Mouse (Mus musculus) embryonic facial prominence, embryonic 11.5 days (tissue): ENCODE results near the gene Rnf216. TPM values are rescaled to one million over a fixed set of nuclear protein-coding genes. Genes with fewer than 3 reads are reported as not detected.
A peak's percentile ranks its signal among the peaks of the same experiment; 100 is the strongest.

Source experiments
- ATAC-seq: fragments of 200-750 bp; cut with Nextera tagmentation; replicated peaks from 2 replicates; pipeline ENCODE4 v1.8.0; 2017; ENCODE audit warnings: low read depth; ENCODE audit not compliant: insufficient number of reproducible peaks, low FRiP score, low TSS enrichment
- DNase-seq: peaks from one replicate; pipeline ENCODE4 v3.0.0-alpha.2; 2015; ENCODE audit warnings: low spot score
- H3K27ac ChIP-seq: fragments of 300-500 bp; sonication (generic); replicated peaks from 2 replicates; pipeline ENCODE4 v1.5.1; 2014; ENCODE audit warnings: mild to moderate bottlenecking, low read depth, low read length, control low read depth
- H3K27me3 ChIP-seq: fragments of 300-500 bp; sonication (generic); 2 replicates; pipeline ENCODE4 v1.6.1; 2014; ENCODE audit warnings: mild to moderate bottlenecking, low read length, moderate library complexity, mixed read lengths; ENCODE audit not compliant: control insufficient read depth, insufficient read depth
- H3K36me3 ChIP-seq: fragments of 300-500 bp; sonication (generic); replicated peaks from 2 replicates; pipeline ENCODE4 v1.6.1; 2014; ENCODE audit warnings: low read depth, mild to moderate bottlenecking, low read length, moderate library complexity, mixed read lengths; ENCODE audit not compliant: control insufficient read depth, insufficient read depth
- H3K4me1 ChIP-seq: fragments of 300-500 bp; sonication (generic); 2 replicates; pipeline ENCODE4 v1.6.1; 2014; ENCODE audit warnings: low read length, mixed read lengths; ENCODE audit not compliant: control insufficient read depth, insufficient read depth
- H3K4me2 ChIP-seq: fragments of 300-500 bp; sonication (generic); 2 replicates; pipeline ENCODE4 v1.6.1; 2014; ENCODE audit warnings: low read depth, mild to moderate bottlenecking, control low read depth, low read length, moderate library complexity
- H3K4me3 ChIP-seq: fragments of 300-500 bp; sonication (generic); 2 replicates; pipeline ENCODE4 v1.5.1; 2014; ENCODE audit warnings: low read depth, low read length, control low read depth
- H3K9ac ChIP-seq: fragments of 300-500 bp; sonication (generic); replicated peaks from 2 replicates; pipeline ENCODE4 v1.6.1; 2014; ENCODE audit warnings: mild to moderate bottlenecking, control low read depth, low read length
- H3K9me3 ChIP-seq: fragments of 300-500 bp; sonication (generic); replicated peaks from 2 replicates; pipeline ENCODE4 v1.6.1; 2016; ENCODE audit warnings: mild to moderate bottlenecking, low read length, inconsistent platforms, mixed read lengths; ENCODE audit not compliant: control insufficient read depth
- WGBS: fragments of 180-500 bp; shearing (Covaris S2); extraction: QIAGEN DNeasy Blood & Tissue Kit; methylation state at CpG from one replicate; pipeline ENCODE4 v1.1.7; 2014; 5-methylcytosine and 5-hydroxymethylcytosine counted together
- polyA plus RNA-seq: library from polyadenylated mRNA; unstranded; fragments of >200 nt; fragmentation: Nextera tagmentation; extraction: Ambion mirVana; gene quantifications from 2 replicates; pipeline ENCODE4 v1.2.1, GENCODE M21; 2014

Gene Rnf216
- polyA plus RNA-seq, 1 experiment from 2014 or later, result 35.6 TPM

DNA sequence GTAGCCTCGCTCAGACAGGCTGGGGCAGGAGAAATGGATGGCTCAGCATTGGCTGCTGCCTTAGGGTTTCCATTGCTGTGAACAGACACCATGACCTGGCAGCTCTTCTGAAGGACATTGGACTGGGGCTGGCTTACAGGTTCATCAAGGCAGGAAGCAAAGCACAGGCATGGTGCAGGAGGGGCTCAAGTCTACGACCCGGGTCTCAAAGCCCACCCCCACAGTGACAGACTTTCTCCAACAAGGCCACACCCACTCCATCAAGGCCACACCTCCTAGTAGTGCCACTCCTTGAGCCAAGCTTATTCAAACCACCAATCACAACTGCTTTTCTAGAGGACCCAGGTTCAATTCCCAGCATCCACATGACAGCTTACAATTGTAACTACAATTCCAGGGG, 138.8 kb downstream of the Rnf216 start:
- Histone ChIP-seq H3K4me3 (no peak overlapping the region), H3K4me2 (no peak overlapping the region), H3K4me1 (no peaks in the 10 kb centered on the region), H3K9me3 (no peaks in the 10 kb centered on the region), H3K36me3 (peaks cover 27% of the 10 kb centered on the region), H3K27me3 (no peaks in the 10 kb centered on the region), H3K27ac (no peak overlapping the region), H3K9ac (no peak overlapping the region)
- ATAC-seq, result no peak
- WGBS, result 54% methylated on average over 3 of the region's 3 CpGs
- DNase-seq, result no peak

DNA sequence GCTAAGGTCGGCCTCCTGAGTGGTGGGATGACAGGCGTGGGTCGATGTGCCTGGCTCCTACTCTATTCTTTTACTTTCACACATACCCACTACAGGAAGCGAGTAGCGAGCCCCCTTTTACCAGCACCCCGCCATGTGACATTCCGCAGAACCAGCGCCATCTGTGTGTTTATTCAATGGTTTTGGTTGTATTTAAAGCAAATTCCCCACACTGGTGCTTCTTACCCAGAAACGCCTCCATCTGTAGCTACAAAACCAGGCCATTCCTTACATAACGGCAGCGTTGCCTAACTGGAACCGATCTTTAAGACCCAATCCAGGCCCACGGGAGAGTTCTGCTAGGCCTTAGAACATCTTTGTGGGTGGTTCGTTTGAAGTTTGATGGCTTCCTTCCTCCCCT, 144.4 kb downstream of the Rnf216 start:
- no peak for ATAC-seq
- H3K36me3 ChIP-seq, result peaks cover 35% of the 10 kb centered on the region

DNA sequence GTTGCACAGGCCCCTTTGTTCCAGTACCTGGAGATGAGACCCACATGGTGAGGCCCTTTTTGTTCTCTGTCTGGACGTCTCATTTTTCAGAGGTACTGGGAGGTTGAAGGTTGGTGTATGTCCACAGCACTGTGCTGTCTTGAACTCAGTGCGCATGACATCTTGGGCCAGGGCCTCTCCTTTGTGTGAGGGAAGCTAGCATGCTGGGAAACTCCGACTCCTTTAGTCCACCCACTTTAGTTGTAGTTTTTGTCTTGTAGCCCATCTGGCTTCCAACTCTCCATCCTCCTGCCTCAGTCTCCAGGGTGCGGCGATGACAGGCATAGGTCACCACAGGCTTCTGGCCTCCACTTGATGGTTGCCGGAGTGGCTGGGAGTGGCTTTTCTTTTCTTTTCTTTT, 148.1 kb downstream of the Rnf216 start:
- no peak overlapping the region; the same call in 1 of the 2 replicates for H3K4me3 ChIP-seq
- peaks cover 14% of the 10 kb centered on the region for H3K36me3 ChIP-seq
- H3K4me1 ChIP-seq, result peaks cover 3% of the 10 kb centered on the region
- no peaks in the 10 kb centered on the region for H3K27me3 ChIP-seq
- no peak overlapping the region for H3K9ac ChIP-seq
- H3K27ac ChIP-seq, result no peak overlapping the region
- peak overlapping the region; percentile 89 for H3K4me2 ChIP-seq
- DNase-seq, result no peak
- no peak for ATAC-seq
- no peaks in the 10 kb centered on the region for H3K9me3 ChIP-seq
- WGBS, result 86% methylated on average over 6 of the region's 6 CpGs

More for the DNA sequence above, 144.4 kb downstream of the Rnf216 start:
- Histone ChIP-seq H3K4me3 (no peak overlapping the region), H3K27me3 (no peaks in the 10 kb centered on the region), H3K4me1 (peaks cover 3% of the 10 kb centered on the region), H3K9ac (no peak overlapping the region), H3K27ac (no peak overlapping the region), H3K9me3 (no peaks in the 10 kb centered on the region), H3K4me2 (no peak overlapping the region)
- 93% methylated on average over 14 of the region's 14 CpGs for WGBS
- no peak for DNase-seq

DNA sequence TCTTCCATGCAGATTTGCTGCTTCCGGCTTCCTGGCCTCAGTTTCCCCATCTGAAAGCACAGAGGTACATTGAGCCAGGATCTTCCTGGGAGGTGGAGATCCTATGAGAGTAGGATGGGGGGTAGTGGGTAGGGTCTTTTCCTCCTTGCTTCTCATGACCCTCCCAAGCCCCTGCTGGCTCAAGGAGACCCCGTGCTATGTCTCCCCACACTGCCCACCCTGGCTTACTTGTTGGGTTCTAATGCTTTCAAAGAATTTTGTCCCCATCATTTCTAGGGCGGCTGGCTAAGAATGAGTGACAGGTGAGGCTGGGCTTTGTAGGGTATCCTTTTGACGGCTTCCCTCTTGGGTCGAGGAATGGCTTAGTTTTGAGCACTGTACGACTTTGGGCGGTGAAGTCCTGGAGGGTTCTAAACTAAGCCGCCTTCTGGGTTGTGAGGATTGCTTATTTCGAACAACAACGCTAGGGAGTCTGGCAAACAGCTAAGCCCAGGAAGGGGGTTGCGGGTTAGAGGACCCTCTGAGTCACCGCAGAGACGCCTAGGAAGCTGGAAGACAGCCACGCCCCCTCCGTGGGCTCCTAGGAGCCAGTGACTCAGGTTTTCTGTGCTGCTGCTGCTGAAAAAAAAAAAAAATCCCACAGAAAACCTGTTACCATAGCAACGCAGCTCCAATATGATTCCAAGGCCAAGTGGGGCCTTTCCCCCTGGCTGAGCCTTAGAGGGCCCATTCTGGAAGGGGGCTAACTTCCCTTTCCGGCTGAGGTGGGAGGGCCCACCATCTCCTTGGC, 148.9 kb downstream of the Rnf216 start:
- Histone ChIP-seq H3K36me3 (peaks cover 9% of the 10 kb centered on the region), H3K4me3 (peak overlapping the region; percentile 100), H3K4me1 (peaks cover 3% of the 10 kb centered on the region), H3K4me2 (peak overlapping the region; percentile 89), H3K27ac (no peak overlapping the region), H3K27me3 (no peaks in the 10 kb centered on the region), H3K9me3 (no peaks in the 10 kb centered on the region), H3K9ac (peak overlapping the region; percentile 98; the same call in 1 of the 2 replicates)
- no peak for ATAC-seq
- WGBS, result 57% methylated on average over 17 of the region's 17 CpGs
- peak; percentile 66 for DNase-seq

DNA sequence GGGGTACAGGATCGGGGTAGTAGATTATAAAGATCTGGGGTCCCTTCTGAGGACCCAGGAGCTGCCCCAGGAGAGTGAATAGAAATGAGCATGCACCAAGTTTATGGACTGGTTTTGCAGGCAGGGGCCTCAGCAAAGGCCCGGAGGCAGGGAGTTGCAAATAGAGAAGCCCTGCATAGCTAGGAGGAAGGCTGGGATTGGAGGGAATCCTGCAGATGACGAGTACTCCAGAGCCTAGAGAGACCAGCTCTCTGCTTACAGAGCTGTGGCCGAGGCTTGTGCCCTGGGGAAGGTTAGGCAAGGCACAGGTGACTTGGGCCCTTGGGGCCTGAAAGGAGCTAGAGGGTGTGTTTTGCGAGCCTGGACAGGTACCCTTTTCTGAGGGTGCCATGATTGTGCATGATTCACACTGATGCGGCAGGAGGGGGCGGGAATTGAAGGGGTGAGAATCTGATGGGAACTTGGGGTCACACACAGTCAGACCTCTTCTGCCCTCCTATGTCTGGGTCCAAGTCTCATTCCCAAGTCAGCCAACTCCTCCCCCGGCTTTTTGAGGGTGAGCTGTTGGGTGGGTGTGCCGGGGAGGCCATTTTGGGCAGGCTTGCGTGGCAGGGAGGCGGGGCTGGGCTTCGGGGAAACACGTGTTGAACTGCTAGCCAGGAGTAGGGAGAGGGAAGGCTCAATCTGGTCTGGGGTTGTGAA, 149.6 kb downstream of the Rnf216 start:
- H3K4me2 ChIP-seq, result peak overlapping the region; percentile 89
- 9% methylated on average over 13 of the region's 13 CpGs for WGBS
- H3K36me3 ChIP-seq, result peaks cover 5% of the 10 kb centered on the region
- DNase-seq (peak; percentile 74), ATAC-seq (no peak)
- no peaks in the 10 kb centered on the region for H3K27me3 ChIP-seq
- H3K9ac ChIP-seq, result peak overlapping the region; percentile 98
- H3K4me1 ChIP-seq, result peaks cover 3% of the 10 kb centered on the region
- no peaks in the 10 kb centered on the region for H3K9me3 ChIP-seq
- H3K4me3 ChIP-seq, result peak overlapping the region; percentile 100
- H3K27ac ChIP-seq, result peak overlapping the region; percentile 97; the same call in 1 of the 2 replicates

DNA sequence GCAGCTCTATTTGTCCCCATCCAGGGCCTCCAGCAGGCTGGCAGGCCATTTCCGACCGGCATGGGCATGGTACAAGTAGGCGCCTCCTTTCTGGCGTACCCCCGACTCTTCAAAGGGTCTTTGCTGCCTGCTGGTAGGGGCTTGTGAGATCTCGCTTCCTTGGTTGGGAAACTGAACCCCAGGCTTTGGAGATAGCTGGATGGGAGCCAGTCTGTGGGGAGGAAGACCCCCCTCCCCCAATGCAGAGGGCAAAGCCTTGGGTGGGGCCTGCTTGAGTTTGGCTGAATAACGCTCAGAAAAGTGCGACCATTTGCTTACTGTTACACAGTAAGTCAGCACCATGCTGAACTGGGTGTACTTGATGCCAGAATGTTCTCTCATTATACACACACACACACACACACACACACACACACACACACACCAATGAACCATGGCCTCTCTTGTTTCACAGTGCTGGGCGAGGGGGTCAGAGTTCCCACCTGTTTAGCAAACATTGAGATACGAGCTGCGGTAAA, 150.3 kb downstream of the Rnf216 start:
- Histone ChIP-seq H3K27ac (peak overlapping the region; percentile 97), H3K4me3 (peak overlapping the region; percentile 100), H3K9ac (peak overlapping the region; percentile 98), H3K4me1 (peaks cover 3% of the 10 kb centered on the region), H3K36me3 (no peaks in the 10 kb centered on the region; the same call in none of the 2 replicates), H3K27me3 (no peaks in the 10 kb centered on the region), H3K9me3 (no peaks in the 10 kb centered on the region), H3K4me2 (peak overlapping the region; percentile 89)
- ATAC-seq (no peak), DNase-seq (peak; percentile 53)
- WGBS, result 1% methylated on average over 11 of the region's 11 CpGs

DNA sequence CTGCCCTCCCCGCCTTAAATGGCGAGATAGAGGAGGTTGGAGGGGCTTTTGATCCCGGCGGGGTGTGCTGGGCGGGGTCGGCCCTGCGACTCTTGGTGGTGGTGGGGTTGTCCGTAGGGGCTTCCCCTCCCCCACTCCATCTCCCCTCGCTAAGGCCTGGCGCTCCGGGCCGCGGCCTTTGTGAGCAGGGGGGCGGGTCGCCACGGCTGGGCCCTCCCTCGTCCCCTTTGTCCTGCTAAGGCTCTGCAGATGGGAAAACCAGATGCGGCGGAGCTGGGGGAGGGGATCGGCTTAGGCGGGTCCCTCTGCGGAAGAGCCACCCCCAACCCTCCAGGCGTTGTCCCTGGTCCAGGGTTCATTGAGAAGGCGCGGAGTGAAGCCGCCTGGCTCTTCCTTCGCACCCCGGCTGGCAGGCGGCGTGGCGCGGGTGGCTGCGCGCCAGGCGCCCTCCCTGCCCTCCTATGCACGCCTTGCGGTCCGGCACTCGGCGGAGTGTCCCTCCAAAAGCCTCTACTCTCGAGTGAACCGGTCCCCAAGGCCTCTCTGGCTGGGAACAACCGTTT, 150.8 kb downstream of the Rnf216 start:
- ATAC-seq (peak; percentile 77), DNase-seq (peak; percentile 93)
- H3K4me3 ChIP-seq, result peak overlapping the region; percentile 100
- H3K4me1 ChIP-seq, result peaks cover 3% of the 10 kb centered on the region
- H3K27ac ChIP-seq, result peak overlapping the region; percentile 97
- no peaks in the 10 kb centered on the region for H3K9me3 ChIP-seq
- H3K9ac ChIP-seq, result peak overlapping the region; percentile 98
- H3K36me3 ChIP-seq, result no peaks in the 10 kb centered on the region; the same call in none of the 2 replicates
- H3K4me2 ChIP-seq, result peak overlapping the region; percentile 89
- 1% methylated on average over 42 of the region's 43 CpGs for WGBS
- no peaks in the 10 kb centered on the region for H3K27me3 ChIP-seq
